ENCODE assay signal across 18 mouse cellular contexts in genomic region chr10:61215658-61216057, GRCm38 (mm10). TPM values are rescaled to one million over a fixed set of nuclear protein-coding genes. Genes with fewer than 3 reads are reported as not detected.
A peak's percentile ranks its signal among the peaks of the same experiment; 100 is the strongest.
DNase-seq lines count a peak whose midpoint lies in the region; ATAC-seq and TF ChIP-seq lines count a peak whose summit lies in the region.
"Had no signal": no experiment of that assay in that cellular context is flagged by ENCODE, and none has a peak within 500 bp of the region (broad histone marks: within the 10 kb centered on the region; RNA-seq: fewer than 3 reads in every experiment).

No protein-coding gene starts in this region.

- WGBS in kidney, postnatal 0 days = 95% methylated on average over 6 of the region's 6 CpGs

- H3K4me2 ChIP-seq in kidney, postnatal 0 days (ENCODE audit: low read length) = no peak overlapping the region
- H3K4me2 ChIP-seq: embryonic facial prominence, embryonic 12.5 days; heart, embryonic 11.5 days; hindbrain, embryonic 12.5 days; limb, embryonic 12.5 days; midbrain, embryonic 15.5 days; neural tube, embryonic 15.5 days had no signal

- H3K9ac ChIP-seq in kidney, postnatal 0 days (ENCODE audit: low read depth, low read length) = no peak overlapping the region
- H3K9ac ChIP-seq: embryonic facial prominence, embryonic 12.5 days; hindbrain, embryonic 12.5 days; limb, embryonic 12.5 days; midbrain, embryonic 15.5 days; neural tube, embryonic 15.5 days had no signal

- H3K36me3 ChIP-seq in kidney, postnatal 0 days (ENCODE audit: insufficient read depth, low read length) = no peaks in the 10 kb centered on the region
- no peaks in the 10 kb centered on the region for H3K36me3 ChIP-seq in testis, adult 2 months (ENCODE audit: control insufficient read depth, insufficient read depth, low read length)
- H3K36me3 ChIP-seq: embryonic facial prominence, embryonic 12.5 days; forebrain, embryonic 10.5 days; hindbrain, embryonic 12.5 days; limb, embryonic 12.5 days; midbrain, embryonic 15.5 days; neural tube, embryonic 15.5 days had no signal

- H3K27ac ChIP-seq in kidney, postnatal 0 days = no peak overlapping the region
- peak overlapping the region; percentile 78 for H3K27ac ChIP-seq in testis, adult 2 months (ENCODE audit: control insufficient read depth, insufficient read depth, low read depth, low read length)
- H3K27ac ChIP-seq: embryonic facial prominence, embryonic 12.5 days; forebrain, embryonic 10.5 days; hindbrain, embryonic 12.5 days; limb, embryonic 12.5 days; midbrain, embryonic 15.5 days; neural tube, embryonic 15.5 days had no signal

- no peak for TF ChIP-seq POLR2A in testis, adult 2 months (IDR thresholded peaks at IDR 0.05; ENCODE audit: control insufficient read depth, low read depth, low read length)

- H3K9me3 ChIP-seq in kidney, postnatal 0 days (replicated peaks; ENCODE audit: low read length) = no peaks in the 10 kb centered on the region
- H3K9me3 ChIP-seq: midbrain, embryonic 15.5 days; neural tube, embryonic 15.5 days had no signal

- peak; percentile 47; the same call in 1 of the 2 replicates for TF ChIP-seq CTCF in kidney, postnatal 0 days (IDR thresholded peaks at IDR 0.05; ENCODE audit: low read depth)
- peak; percentile 74; the same call in 1 of the 2 replicates for TF ChIP-seq CTCF in testis, adult 2 months (IDR thresholded peaks at IDR 0.05; ENCODE audit: control insufficient read depth, insufficient read depth, insufficient replicate concordance, low read depth, low read length)

- ATAC-seq in kidney, postnatal 0 days (replicated peaks; ENCODE audit: low FRiP score, low read depth) = no peak
- ATAC-seq: midbrain, embryonic 15.5 days had no signal

- H3K4me3 ChIP-seq in kidney, postnatal 0 days (replicated peaks; ENCODE audit: low read depth, low read length) = no peak overlapping the region
- no peak overlapping the region for H3K4me3 ChIP-seq in testis, adult 2 months (ENCODE audit: control insufficient read depth, low read depth, low read length)
- H3K4me3 ChIP-seq: embryonic facial prominence, embryonic 12.5 days; forebrain, embryonic 10.5 days; hindbrain, embryonic 12.5 days; limb, embryonic 12.5 days; midbrain, embryonic 15.5 days; neural tube, embryonic 15.5 days had no signal

- H3K27me3 ChIP-seq in kidney, postnatal 0 days (ENCODE audit: insufficient read depth, low read length) = no peaks in the 10 kb centered on the region
- no peaks in the 10 kb centered on the region for H3K27me3 ChIP-seq in testis, adult 2 months (ENCODE audit: control insufficient read depth, insufficient read depth, low read length)
- H3K27me3 ChIP-seq: embryonic facial prominence, embryonic 12.5 days had no signal

- H3K4me1 ChIP-seq in kidney, postnatal 0 days (replicated peaks; ENCODE audit: insufficient read depth, low read length) = no peaks in the 10 kb centered on the region
- H3K4me1 ChIP-seq in testis, adult 2 months (ENCODE audit: control insufficient read depth, insufficient read depth, low read length) = peaks cover 8% of the 10 kb centered on the region
- H3K4me1 ChIP-seq: hindbrain, embryonic 12.5 days; limb, embryonic 12.5 days; midbrain, embryonic 15.5 days had no signal

- no peak for DNase-seq in kidney, postnatal 0 days (ENCODE audit: low spot score)
- no peak for DNase-seq in kidney, adult 18-20 months
- no peak for DNase-seq in testis, postnatal 10 days (ENCODE audit: low spot score)
- DNase-seq in MEL-GATA-1-ER (ENCODE audit: extremely low read depth, low read depth) = peak; percentile 28
- peak; percentile 43 for DNase-seq in thymus, postnatal 25 days
- DNase-seq in frontal cortex, postnatal 36 days (ENCODE audit: low spot score in 2 of 2) = no peak
- no peak for DNase-seq in layer of hippocampus, postnatal 25 days (ENCODE audit: extremely low spot score in 1 of 2, low spot score in 1 of 2)
- DNase-seq: gastrocnemius, postnatal 10 days; right cerebral cortex, adult 18-20 months had no signal

RNA-seq across cellular contexts. Expression of gene Tbata, which starts 43.9 kb away (rescaled TPM):
- polyA plus RNA-seq in kidney, postnatal 0 days (2015; fragmentation: Nextera tagmentation; extraction: Ambion mirVana) = 0.24 TPM in 1 of 2 replicates, not detected in the other
- 590 and 599 TPM in 2 replicates for polyA plus RNA-seq in testis, adult 2 months (2012; rRNA removed)
- 10 to 100 TPM in 1 of 2 experiments, 1 to 10 TPM in 1; 9.6 to 16.1 TPM for total RNA-seq in layer of hippocampus, postnatal 25 days (2021)
- total RNA-seq: ES-E14; gastrocnemius, postnatal 10 days had no signal
- polyA plus RNA-seq: embryonic facial prominence, embryonic 12.5 days; forebrain, embryonic 10.5 days; heart, embryonic 11.5 days; limb, embryonic 12.5 days; midbrain, embryonic 15.5 days; neural tube, embryonic 15.5 days had no signal

RNA-seq across cellular contexts. Expression of gene Adamts14, which starts 57.6 kb away (rescaled TPM):
- polyA plus RNA-seq in kidney, postnatal 0 days (2015; fragmentation: Nextera tagmentation; extraction: Ambion mirVana) = 0.71 and 0.89 TPM in 2 replicates
- 0.61 and 0.77 TPM in 2 replicates for polyA plus RNA-seq in testis, adult 2 months (2012; rRNA removed)
- total RNA-seq in layer of hippocampus, postnatal 25 days (2021) = 1 to 10 TPM; 1.3 TPM

Comparison
In these comparisons a context has a peak if more than half of its experiments do, and no peak if none do; other contexts are left out.
1. DNase-seq: peak in MEL-GATA-1-ER (single experiment) and thymus, postnatal 25 days (single experiment); none in kidney, postnatal 0 days (single experiment), kidney, adult 18-20 months (single experiment), testis, postnatal 10 days (single experiment), frontal cortex, postnatal 36 days (0 of 2) and layer of hippocampus, postnatal 25 days (0 of 2).
2. RNA of gene Tbata, which starts 43.9 kb away (polyA plus RNA-seq): 590 to 599 TPM in testis, adult 2 months; 0.24 TPM in kidney, postnatal 0 days; every median in the first group is over 100 times any median in the second.